Mouse (Mus musculus) heart, postnatal 0 days (tissue): ENCODE measurements around the gene Mroh7. TPM values are rescaled to one million over a fixed set of nuclear protein-coding genes. Genes with fewer than 3 reads are reported as not detected.
A peak's percentile ranks its signal among the peaks of the same experiment; 100 is the strongest.

Experiments
- ATAC-seq: fragments of 200-750 bp; cut with Nextera tagmentation; 2 replicates; pipeline ENCODE4 v1.8.0; 2017; ENCODE audit warnings: low read depth, moderate number of reproducible peaks, moderate library complexity; ENCODE audit not compliant: insufficient read depth
- DNase-seq: peaks from one replicate; pipeline ENCODE4 v3.0.0-alpha.2; 2016; ENCODE audit warnings: low spot score
- H3K27ac ChIP-seq: fragments of 300-500 bp; sonication (generic); 2 replicates; pipeline ENCODE4 v1.5.1; 2014; ENCODE audit warnings: low read depth, mild to moderate bottlenecking
- H3K27me3 ChIP-seq: fragments of 300-500 bp; sonication (generic); 2 replicates; pipeline ENCODE4 v1.6.1; 2014; ENCODE audit warnings: low read length, mixed read lengths; ENCODE audit not compliant: control insufficient read depth, insufficient read depth
- H3K36me3 ChIP-seq: fragments of 300-500 bp; sonication (generic); replicated peaks from 2 replicates; pipeline ENCODE4 v1.6.1; 2014; ENCODE audit warnings: low read length, mixed read lengths; ENCODE audit not compliant: control insufficient read depth, insufficient read depth
- H3K4me1 ChIP-seq: fragments of 300-500 bp; sonication (generic); 2 replicates; pipeline ENCODE4 v1.6.1; 2014; ENCODE audit warnings: antibody characterized with exemption; ENCODE audit not compliant: control insufficient read depth, insufficient read depth
- H3K4me2 ChIP-seq: fragments of 300-500 bp; sonication (generic); 2 replicates; pipeline ENCODE4 v1.6.1; 2014; ENCODE audit warnings: low read depth, mild to moderate bottlenecking, low read length, moderate library complexity
- H3K4me3 ChIP-seq: fragments of 300-500 bp; sonication (generic); 2 replicates; pipeline ENCODE4 v1.5.1; 2014; ENCODE audit warnings: low read depth, low read length
- H3K9ac ChIP-seq: fragments of 300-500 bp; sonication (generic); replicated peaks from 2 replicates; pipeline ENCODE4 v1.6.1; 2014; ENCODE audit warnings: low read depth, low read length, mixed read lengths
- H3K9me3 ChIP-seq: fragments of 300-500 bp; sonication (generic); replicated peaks from 2 replicates; pipeline ENCODE4 v1.6.1; 2016; ENCODE audit warnings: low read length; ENCODE audit not compliant: control insufficient read depth
- CTCF ChIP-seq: IDR thresholded peaks from 2 replicates; pipeline ENCODE4 v1.5.1; 2016; ENCODE audit warnings: antibody characterized with exemption, control low read depth, low read depth
- EP300 ChIP-seq: IDR thresholded peaks from 2 replicates; pipeline ENCODE4 v1.6.1; 2016; ENCODE audit warnings: antibody characterized with exemption, low read depth
- WGBS: fragments of 180-500 bp; shearing (Covaris S2); extraction: QIAGEN DNeasy Blood & Tissue Kit; methylation state at CpG from one replicate; pipeline ENCODE4 v1.1.7; 2014; 5-methylcytosine and 5-hydroxymethylcytosine counted together
- polyA plus RNA-seq: library from polyadenylated mRNA; unstranded; fragments of >200 nt; fragmentation: Nextera tagmentation; extraction: Ambion mirVana; gene quantifications from 2 replicates; pipeline ENCODE4 v1.2.1, GENCODE M21; 2015
- total RNA-seq: library from RNA; depleted of rRNA; stranded (reverse); fragments of >200 nt; gene quantifications from 2 replicates; pipeline ENCODE4 v1.2.3, GENCODE M21; 2014; ENCODE audit warnings: low replicate concordance

Mroh7 gene
- total and polyA plus RNA-seq, 2 experiments from 2014 or later, result 0.15 to 0.33 TPM

GRCm38 (mm10) chr4:106693841-106694430, 36.8 kb downstream of the Mroh7 start:
- Histone ChIP-seq H3K4me3 (no peak overlapping the region), H3K4me1 (peaks cover under 1% of the 10 kb centered on the region; the same call in 1 of the 2 replicates), H3K9me3 (no peaks in the 10 kb centered on the region), H3K27ac (no peak overlapping the region), H3K36me3 (no peaks in the 10 kb centered on the region), H3K9ac (no peak overlapping the region), H3K4me2 (no peak overlapping the region), H3K27me3 (no peaks in the 10 kb centered on the region)
- 73% methylated on average over 15 of the region's 15 CpGs for WGBS
- DNase-seq, result no peak
- ATAC-seq, result no peak
- TF ChIP-seq EP300, result no peak
- TF ChIP-seq CTCF, result no peak

- Histone ChIP-seq H3K4me1 (peaks cover 4% of the 10 kb centered on the region; the same call in 1 of the 2 replicates), H3K27me3 (no peaks in the 10 kb centered on the region), H3K9me3 (no peaks in the 10 kb centered on the region), H3K4me3 (no peak overlapping the region), H3K27ac (peak overlapping the region; percentile 44), H3K9ac (no peak overlapping the region), H3K4me2 (no peak overlapping the region), H3K36me3 (no peaks in the 10 kb centered on the region)
- TF ChIP-seq EP300 (no peak), CTCF (no peak)
- peak; percentile 77 for ATAC-seq
- DNase-seq, result peak; percentile 47
- 24% methylated on average over 3 of the region's 3 CpGs for WGBS
Measured at GRCm38 (mm10) chr4:106688636-106689296, 42.0 kb downstream of the Mroh7 start.

GRCm38 (mm10) chr4:106680955-106681354, 49.8 kb downstream of the Mroh7 start:
- no peak for DNase-seq
- H3K9me3 ChIP-seq, result no peaks in the 10 kb centered on the region
- no peak overlapping the region for H3K4me2 ChIP-seq
- WGBS, result 42% methylated on average over 2 of the region's 2 CpGs
- peaks cover 5% of the 10 kb centered on the region for H3K4me1 ChIP-seq
- no peak overlapping the region for H3K9ac ChIP-seq
- H3K27ac ChIP-seq, result no peak overlapping the region
- H3K4me3 ChIP-seq, result no peak overlapping the region
- ATAC-seq, result no peak
- H3K27me3 ChIP-seq, result no peaks in the 10 kb centered on the region
- peaks cover 11% of the 10 kb centered on the region for H3K36me3 ChIP-seq
- TF ChIP-seq CTCF (no peak), EP300 (no peak)

GRCm38 (mm10) chr4:106679152-106679551, 51.6 kb downstream of the Mroh7 start:
- 44% methylated on average over 3 of the region's 3 CpGs for WGBS
- H3K27me3 ChIP-seq, result no peaks in the 10 kb centered on the region
- H3K4me3 ChIP-seq, result peak overlapping the region; percentile 86
- H3K4me1 ChIP-seq, result peaks cover 5% of the 10 kb centered on the region
- TF ChIP-seq EP300 (no peak), CTCF (no peak)
- peaks cover 26% of the 10 kb centered on the region for H3K36me3 ChIP-seq
- H3K9ac ChIP-seq, result no peak overlapping the region
- peak overlapping the region; percentile 74 for H3K4me2 ChIP-seq
- ATAC-seq (no peak), DNase-seq (no peak)
- no peak overlapping the region for H3K27ac ChIP-seq
- no peaks in the 10 kb centered on the region for H3K9me3 ChIP-seq

- H3K9ac ChIP-seq, result peak within 1 kb of the TSS; percentile 85
- peaks cover 31% of the 10 kb centered on the region for H3K36me3 ChIP-seq
- peak within 1 kb of the TSS; percentile 74 for H3K4me2 ChIP-seq
- H3K9me3 ChIP-seq, result no peaks in the 10 kb centered on the region
- no peaks in the 10 kb centered on the region for H3K27me3 ChIP-seq
- peak within 1 kb of the TSS; percentile 50; the same call in 1 of the 2 replicates for H3K27ac ChIP-seq
- peak; percentile 86 for DNase-seq
- peaks cover 5% of the 10 kb centered on the region for H3K4me1 ChIP-seq
- no peak for TF ChIP-seq CTCF
- TF ChIP-seq EP300, result no peak
- WGBS, result under 1% methylated on average over 43 of the region's 43 CpGs
- H3K4me3 ChIP-seq, result peak within 1 kb of the TSS; percentile 86
- peak; percentile 99 for ATAC-seq
Measured at GRCm38 (mm10) chr4:106678442-106679118, 52.1 kb downstream of the Mroh7 start, which contains the start of gene Ttc4. Gene Ttc4 (minus strand): TSS chr4:106678944.
